Mouse (Mus musculus) lung, postnatal 0 days (tissue): ENCODE results near the gene Icam1. TPM values are rescaled to one million over a fixed set of nuclear protein-coding genes. Genes with fewer than 3 reads are reported as not detected.
A peak's percentile ranks its signal among the peaks of the same experiment; 100 is the strongest.
"Not testable (repeated sequence)": the region's sequence is repeated elsewhere in the genome, so short reads cannot be mapped to it uniquely, and the experiment has no call there.

ENCODE experiments used
- ATAC-seq: fragments of 200-750 bp; cut with Nextera tagmentation; 2 replicates; pipeline ENCODE4 v1.8.0; 2017; ENCODE audit warnings: moderate library complexity
- DNase-seq: peaks from one replicate; pipeline ENCODE4 v3.0.0-alpha.2; 2016; ENCODE audit warnings: low spot score
- H3K27ac ChIP-seq: fragments of 300-500 bp; sonication (generic); 2 replicates; pipeline ENCODE4 v1.5.1; 2014; ENCODE audit warnings: antibody characterized with exemption, mild to moderate bottlenecking, low read length, mixed read lengths
- H3K27me3 ChIP-seq: fragments of 300-500 bp; sonication (generic); replicated peaks from 2 replicates; pipeline ENCODE4 v1.6.1; 2014; ENCODE audit warnings: low read length, mixed read lengths; ENCODE audit not compliant: insufficient read depth
- H3K36me3 ChIP-seq: fragments of 300-500 bp; sonication (generic); 2 replicates; pipeline ENCODE4 v1.6.1; 2014; ENCODE audit warnings: low read length, mixed read lengths; ENCODE audit not compliant: insufficient read depth
- H3K4me1 ChIP-seq: fragments of 300-500 bp; sonication (generic); 2 replicates; pipeline ENCODE4 v1.6.1; 2014; ENCODE audit warnings: antibody characterized with exemption, low read depth, low read length, mixed read lengths; ENCODE audit not compliant: insufficient read depth
- H3K4me2 ChIP-seq: fragments of 300-500 bp; sonication (generic); replicated peaks from 2 replicates; pipeline ENCODE4 v1.6.1; 2014; ENCODE audit warnings: low read depth, mild to moderate bottlenecking, low read length, moderate library complexity, mixed read lengths
- H3K4me3 ChIP-seq: fragments of 300-500 bp; sonication (generic); 2 replicates; pipeline ENCODE4 v1.5.1; 2014; ENCODE audit warnings: low read depth, low read length
- H3K9ac ChIP-seq: fragments of 300-500 bp; sonication (generic); replicated peaks from 2 replicates; pipeline ENCODE4 v1.6.1; 2014; ENCODE audit warnings: low read depth, mild to moderate bottlenecking
- H3K9me3 ChIP-seq: fragments of 300-500 bp; sonication (generic); 2 replicates; pipeline ENCODE4 v1.6.1; 2016; ENCODE audit warnings: low read length, mixed read lengths
- CTCF ChIP-seq: IDR thresholded peaks from 2 replicates; pipeline ENCODE4 v1.5.1; 2016; ENCODE audit warnings: antibody characterized with exemption, mild to moderate bottlenecking
- EP300 ChIP-seq: IDR thresholded peaks from 2 replicates; pipeline ENCODE4 v1.6.1; 2016; ENCODE audit warnings: antibody characterized with exemption, mild to moderate bottlenecking, control low read depth
- WGBS: fragments of 180-500 bp; shearing (Covaris S2); extraction: QIAGEN DNeasy Blood & Tissue Kit; methylation state at CpG from one replicate; pipeline ENCODE4 v1.1.7; 2014; 5-methylcytosine and 5-hydroxymethylcytosine counted together
- polyA plus RNA-seq: library from polyadenylated mRNA; unstranded; fragments of >200 nt; fragmentation: Nextera tagmentation; extraction: Ambion mirVana; gene quantifications from 2 replicates; pipeline ENCODE4 v1.2.1, GENCODE M21; 2015

The Icam1 gene
- polyA plus RNA-seq, 1 experiment from 2014 or later = 236 TPM

DNA sequence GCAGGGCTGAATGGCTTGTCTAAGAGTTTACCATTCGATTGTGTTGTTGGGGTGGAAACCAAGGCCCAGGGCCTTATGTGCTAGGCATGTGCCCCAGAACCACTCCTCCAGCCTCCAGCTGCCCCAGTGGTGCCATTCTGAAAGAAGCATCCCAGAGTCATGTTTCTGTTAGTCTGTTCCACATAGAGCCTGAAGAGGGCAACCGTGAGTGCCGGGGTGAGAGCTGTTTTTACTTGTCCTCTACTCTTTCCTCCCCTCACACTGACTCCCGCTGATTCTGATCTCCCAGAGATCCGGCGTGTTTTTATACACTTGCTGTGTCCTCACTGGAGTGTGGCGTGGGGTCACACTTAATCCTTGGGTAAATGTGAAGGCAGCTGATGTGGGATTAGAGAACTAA, 7.8 kb upstream of the Icam1 start:
- H3K9me3 ChIP-seq = no peaks in the 10 kb centered on the region
- 0 out of 2 replicates have a peak, but pooled peaks cover 16% of the 10 kb centered on the region for H3K36me3 ChIP-seq
- H3K4me2 ChIP-seq = no peak overlapping the region
- no peak overlapping the region for H3K4me3 ChIP-seq
- no peak for DNase-seq
- H3K27me3 ChIP-seq = no peaks in the 10 kb centered on the region
- H3K27ac ChIP-seq = no peak overlapping the region
- TF ChIP-seq CTCF (peak; percentile 47), EP300 (no peak)
- WGBS = 82% methylated on average over 7 of the region's 7 CpGs
- no peak overlapping the region for H3K9ac ChIP-seq
- no peak for ATAC-seq
- no peaks in the 10 kb centered on the region for H3K4me1 ChIP-seq

DNA sequence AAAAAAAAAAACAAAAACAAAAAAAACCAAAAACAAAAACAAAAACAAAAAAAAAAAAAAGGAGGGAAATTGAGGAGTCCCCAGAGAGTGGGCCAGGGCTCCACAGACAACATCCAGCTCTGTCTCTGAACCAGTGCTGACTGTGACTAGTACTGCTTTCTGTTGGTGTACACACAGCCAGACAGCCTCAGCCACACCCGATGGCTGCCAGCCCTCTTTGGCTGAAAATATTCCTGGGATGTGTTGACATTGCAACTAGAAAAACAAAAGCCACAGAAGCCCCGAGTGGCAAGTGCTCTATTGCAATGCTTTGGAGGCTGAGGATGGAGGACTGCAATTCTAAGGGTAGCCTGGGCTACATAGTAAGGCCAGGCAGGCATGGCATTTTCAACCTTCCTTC, 5.4 kb upstream of the Icam1 start:
- 0 out of 2 replicates have a peak, but pooled peaks have one; percentile 34 for ATAC-seq
- Histone ChIP-seq H3K27me3 (no peaks in the 10 kb centered on the region), H3K27ac (peak overlapping the region; percentile 43; the same call in 1 of the 2 replicates), H3K4me2 (no peak overlapping the region), H3K9me3 (no peaks in the 10 kb centered on the region), H3K4me1 (peaks cover 10% of the 10 kb centered on the region), H3K36me3 (0 out of 2 replicates have a peak, but pooled peaks cover 16% of the 10 kb centered on the region), H3K9ac (no peak overlapping the region), H3K4me3 (no peak overlapping the region)
- 11% methylated on average over 2 of the region's 2 CpGs for WGBS
- peak; percentile 42 for DNase-seq
- TF ChIP-seq CTCF (no peak), EP300 (peak; percentile 26)

DNA sequence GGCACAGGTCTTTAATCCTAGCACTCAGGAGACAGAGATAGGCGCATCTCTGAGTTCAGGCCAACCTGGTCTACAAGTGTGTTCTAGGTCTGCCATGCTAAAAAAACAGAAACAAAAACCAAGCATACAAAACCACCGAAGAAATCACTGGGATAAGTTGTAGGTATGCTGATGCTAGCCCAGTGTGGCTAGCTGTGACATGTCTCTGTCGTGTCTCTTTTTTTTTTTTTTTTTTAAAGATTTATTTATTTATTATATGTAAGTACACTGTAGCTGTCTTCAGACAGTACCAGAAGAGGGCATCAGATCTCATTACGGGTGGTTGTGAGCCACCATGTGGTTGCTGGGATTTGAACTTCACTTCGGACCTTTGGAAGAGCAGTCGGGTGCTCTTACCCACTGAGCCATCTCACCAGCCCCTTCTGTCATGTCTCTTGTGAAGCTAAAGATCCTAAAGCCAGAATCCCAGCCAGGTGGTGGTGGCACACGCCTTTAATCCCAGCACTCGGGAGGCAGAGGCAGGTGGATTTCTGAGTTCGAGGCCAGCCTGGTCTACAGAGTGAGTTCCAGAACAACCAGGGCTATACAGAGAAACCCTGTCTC, 4.7 kb upstream of the Icam1 start:
- 0 out of 2 replicates have a peak, but pooled peaks cover 13% of the 10 kb centered on the region for H3K36me3 ChIP-seq
- ATAC-seq, H3K9ac ChIP-seq, H3K4me3 ChIP-seq, DNase-seq, H3K9me3 ChIP-seq, H3K27me3 ChIP-seq, H3K4me2 ChIP-seq: not testable (repeated sequence)
- peak; percentile 20; the same call in 1 of the 2 replicates for TF ChIP-seq CTCF
- WGBS = 65% methylated on average over 9 of the region's 9 CpGs
- peak overlapping the region; percentile 71 for H3K27ac ChIP-seq
- peaks cover 13% of the 10 kb centered on the region for H3K4me1 ChIP-seq

DNA sequence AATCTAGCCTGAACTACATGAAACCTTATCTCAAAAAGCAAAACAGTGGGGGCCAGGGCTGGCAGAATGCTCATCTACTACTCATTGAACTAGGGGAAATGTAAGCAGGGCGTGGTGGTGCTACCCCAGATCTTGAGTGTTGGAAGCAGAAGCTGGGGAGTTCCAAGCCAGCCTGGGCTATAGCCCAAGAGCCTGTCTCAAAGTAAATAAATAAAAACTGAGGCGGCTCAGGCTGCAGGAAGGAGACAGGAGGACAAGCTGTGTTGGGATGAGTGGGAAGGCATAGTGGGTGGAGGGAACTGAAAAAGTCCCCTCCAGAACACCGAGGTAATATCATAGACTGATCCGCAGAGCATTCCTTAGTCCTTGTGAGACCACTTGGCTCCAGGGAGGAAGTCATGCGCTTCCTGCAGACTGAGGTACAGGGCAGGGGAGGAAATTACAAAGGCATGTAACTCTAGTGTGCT, 3.9 kb upstream of the Icam1 start:
- Histone ChIP-seq H3K36me3 (0 out of 2 replicates have a peak, but pooled peaks cover 7% of the 10 kb centered on the region), H3K27me3 (no peaks in the 10 kb centered on the region), H3K9me3 (no peaks in the 10 kb centered on the region), H3K4me1 (peaks cover 13% of the 10 kb centered on the region), H3K27ac (peak overlapping the region; percentile 71), H3K9ac (no peak overlapping the region), H3K4me3 (no peak overlapping the region), H3K4me2 (no peak overlapping the region)
- ATAC-seq (peak; percentile 46), DNase-seq (peak; percentile 61)
- TF ChIP-seq EP300 = peak; percentile 82
- no peak for TF ChIP-seq CTCF
- WGBS = 13% methylated on average over 5 of the region's 5 CpGs

DNA sequence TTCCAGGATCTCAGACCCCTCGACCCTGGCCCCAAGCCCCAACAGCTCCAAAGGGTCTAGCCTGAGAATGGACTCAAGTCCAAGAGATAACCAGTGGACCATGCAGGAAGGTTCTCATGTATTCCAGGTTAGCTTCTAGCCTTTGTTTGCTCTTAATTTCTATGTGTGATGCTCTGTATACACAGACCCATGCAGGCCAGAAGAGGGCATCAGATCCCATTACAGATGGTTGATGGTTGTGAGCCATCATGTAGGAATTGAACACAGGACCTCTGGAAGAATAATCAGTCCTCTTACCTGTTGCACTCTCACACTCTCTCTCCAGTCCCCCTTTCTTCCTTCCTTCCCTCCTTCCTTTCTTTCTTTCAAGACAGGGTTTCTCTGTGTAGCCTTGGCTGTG, 3.4 kb upstream of the Icam1 start:
- no peak overlapping the region for H3K4me2 ChIP-seq
- H3K4me3 ChIP-seq = no peak overlapping the region
- peak overlapping the region; percentile 71 for H3K27ac ChIP-seq
- DNase-seq (no peak), ATAC-seq (no peak)
- H3K4me1 ChIP-seq = peaks cover 17% of the 10 kb centered on the region
- WGBS = 32% methylated on average over 1 of the region's 1 CpGs
- no peak overlapping the region for H3K9ac ChIP-seq
- no peaks in the 10 kb centered on the region for H3K9me3 ChIP-seq
- H3K27me3 ChIP-seq = no peaks in the 10 kb centered on the region
- 0 out of 2 replicates have a peak, but pooled peaks cover 6% of the 10 kb centered on the region for H3K36me3 ChIP-seq
- peak; percentile 51 for TF ChIP-seq CTCF
- no peak for TF ChIP-seq EP300

DNA sequence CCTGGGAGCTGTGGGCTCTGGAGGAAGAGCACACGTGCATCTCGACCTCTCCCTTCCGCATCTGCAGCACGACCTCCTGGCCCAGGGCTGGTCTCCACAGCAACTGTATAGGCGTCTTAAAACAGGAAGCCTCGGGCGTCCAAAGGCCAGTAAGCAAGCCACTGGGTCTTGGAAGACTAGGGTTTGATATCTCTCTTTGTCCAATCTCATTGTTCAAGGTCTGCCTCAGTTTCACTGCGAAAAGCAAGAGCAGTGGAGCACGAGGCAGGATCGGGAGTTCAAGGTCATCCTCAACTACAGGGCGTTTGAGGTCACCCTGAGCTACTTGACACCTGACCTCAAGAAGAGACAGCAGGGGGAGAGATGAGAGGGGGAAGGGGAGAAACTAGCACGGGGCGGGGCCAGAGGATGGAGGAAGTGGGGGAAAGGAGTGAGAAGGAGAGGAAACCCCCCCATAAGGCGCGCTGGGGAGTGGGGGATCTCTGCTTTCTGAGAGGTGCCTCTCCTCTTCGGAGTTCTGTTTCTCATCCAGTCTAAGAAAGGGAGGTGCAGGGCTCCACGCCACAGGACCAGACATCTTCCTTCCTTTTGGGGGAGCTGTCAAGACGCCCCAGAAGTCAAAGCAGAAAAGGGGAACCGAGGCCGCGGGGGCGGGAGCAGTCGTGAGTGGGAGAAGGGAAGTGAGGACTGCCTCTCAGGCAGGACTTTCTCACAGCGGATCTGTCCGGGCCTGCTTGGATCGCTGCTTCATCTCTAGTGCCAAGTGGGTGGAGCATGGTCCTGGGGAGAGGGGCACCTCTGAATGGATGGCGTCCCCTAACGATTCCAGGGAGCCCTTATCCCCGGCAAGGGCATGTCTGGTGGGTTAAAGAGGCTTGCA, 854 bp upstream of the Icam1 start:
- peaks cover 20% of the 10 kb centered on the region for H3K4me1 ChIP-seq
- TF ChIP-seq CTCF (no peak), EP300 (no peak)
- H3K4me3 ChIP-seq = peak overlapping the region; percentile 45
- H3K4me2 ChIP-seq = peak overlapping the region; percentile 65
- no peaks in the 10 kb centered on the region for H3K27me3 ChIP-seq
- H3K9ac ChIP-seq = 0 out of 2 replicates have a peak overlapping the region, but pooled peaks have one; percentile 8
- 4% methylated on average over 27 of the region's 29 CpGs for WGBS
- DNase-seq (peak; percentile 76), ATAC-seq (peak; percentile 55)
- H3K9me3 ChIP-seq = no peaks in the 10 kb centered on the region
- no peaks in the 10 kb centered on the region for H3K36me3 ChIP-seq
- H3K27ac ChIP-seq = peak overlapping the region; percentile 57
